Mouse (Mus musculus) myocyte (in vitro differentiated cells): ENCODE results near the gene Vmn1r33.
"Not testable (repeated sequence)": the region's sequence is repeated elsewhere in the genome, so short reads cannot be mapped to it uniquely, and the experiment has no call there.

Experiments
- CEBPB ChIP-seq: IDR thresholded peaks from 2 replicates; pipeline ENCODE4 v1.6.1; 2011; ENCODE audit warnings: mild to moderate bottlenecking, moderate library complexity; ENCODE audit not compliant: poor library complexity, insufficient read depth, severe bottlenecking
- MAX ChIP-seq: IDR thresholded peaks from one replicate; pipeline ENCODE4 v1.6.1; 2011; ENCODE audit warnings: low read depth, mild to moderate bottlenecking, control low read depth
- MYOD1 ChIP-seq, 3 experiments: IDR thresholded peaks; one replicate each; pipeline ENCODE4 v1.6.1; 2011; ENCODE audit warnings: control low read depth in 2 of 3, low read depth in 2 of 3, mild to moderate bottlenecking in 2 of 3, moderate library complexity in 1 of 3; ENCODE audit not compliant: insufficient read length in 2 of 3, control insufficient read depth in 1 of 3
- POLR2A ChIP-seq: IDR thresholded peaks from one replicate; pipeline ENCODE4 v1.6.1; 2011; ENCODE audit warnings: low read depth, mild to moderate bottlenecking, control low read depth, moderate library complexity; ENCODE audit not compliant: insufficient read length
- POLR2AphosphoS2 ChIP-seq: IDR thresholded peaks from one replicate; pipeline ENCODE4 v1.6.1; 2011; ENCODE audit warnings: low read depth, control low read depth; ENCODE audit not compliant: insufficient read length
- SRF ChIP-seq: IDR thresholded peaks from one replicate; pipeline ENCODE4 v1.6.1; 2011; ENCODE audit warnings: low read depth; ENCODE audit not compliant: control insufficient read depth, insufficient read length
- USF1 ChIP-seq: IDR thresholded peaks from one replicate; pipeline ENCODE4 v1.6.1; 2011; ENCODE audit warnings: low read depth, mild to moderate bottlenecking, control low read depth, moderate library complexity

GRCm38 (mm10) chr6:66618182-66618581, at the start of gene Vmn1r33:
- TF ChIP-seq POLR2A; MAX; MYOD1 (IDR thresholded peaks at IDR 0.05; ENCODE audit: control insufficient read depth in 1 of 3, insufficient read length in 2 of 3, low read depth in 2 of 3); POLR2AphosphoS2; USF1; CEBPB; SRF: not testable (repeated sequence)
